Mouse (Mus musculus): ENCODE data around the gene Glis3. TPM values are rescaled to one million over a fixed set of nuclear protein-coding genes. Genes with fewer than 3 reads are reported as not detected.

Glis3 gene
- total and polyA plus RNA-seq, 2 experiments from 2014 or later = 1.8 to 16.2 TPM

DNA sequence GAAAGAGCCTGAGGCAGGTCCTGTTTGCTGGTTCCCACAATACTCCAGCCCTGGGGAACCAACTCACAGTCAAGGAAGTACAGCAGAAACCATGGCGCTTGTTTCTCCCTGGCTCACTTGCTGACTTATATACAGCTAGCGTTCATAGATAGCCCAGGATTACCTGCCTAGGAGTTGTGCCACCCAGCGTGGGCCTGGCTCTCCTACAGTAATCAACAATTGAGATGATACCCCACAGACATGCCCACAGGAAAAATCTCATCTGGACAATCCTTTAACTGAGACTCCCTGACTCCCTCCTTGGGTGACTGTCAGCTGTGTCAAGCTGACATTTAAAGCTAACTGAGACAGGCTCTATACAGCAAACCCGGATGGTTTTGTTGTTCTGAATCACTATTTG lies 405.9 kb downstream of the Glis3 start:
- Histone ChIP-seq H3K9me3 (ENCODE audit: low read length) (no peaks in the 10 kb centered on the region), H3K9ac (replicated peaks; ENCODE audit: low read length) (no peak overlapping the region), H3K27ac (no peak overlapping the region), H3K4me2 (ENCODE audit: low read depth, low read length) (no peak overlapping the region), H3K4me1 (ENCODE audit: insufficient read depth, low read length) (no peaks in the 10 kb centered on the region), H3K27me3 (ENCODE audit: insufficient read depth, low read length) (no peaks in the 10 kb centered on the region), H3K36me3 (ENCODE audit: insufficient read depth, low read length) (no peaks in the 10 kb centered on the region), H3K4me3 (ENCODE audit: low read length) (no peak overlapping the region)
- ATAC-seq = no peak
- TF ChIP-seq CTCF (IDR thresholded peaks at IDR 0.05; ENCODE audit: low read depth) = no peak
- no peak for DNase-seq (ENCODE audit: low spot score)
- 88% methylated on average over 4 of the region's 4 CpGs for WGBS

DNA sequence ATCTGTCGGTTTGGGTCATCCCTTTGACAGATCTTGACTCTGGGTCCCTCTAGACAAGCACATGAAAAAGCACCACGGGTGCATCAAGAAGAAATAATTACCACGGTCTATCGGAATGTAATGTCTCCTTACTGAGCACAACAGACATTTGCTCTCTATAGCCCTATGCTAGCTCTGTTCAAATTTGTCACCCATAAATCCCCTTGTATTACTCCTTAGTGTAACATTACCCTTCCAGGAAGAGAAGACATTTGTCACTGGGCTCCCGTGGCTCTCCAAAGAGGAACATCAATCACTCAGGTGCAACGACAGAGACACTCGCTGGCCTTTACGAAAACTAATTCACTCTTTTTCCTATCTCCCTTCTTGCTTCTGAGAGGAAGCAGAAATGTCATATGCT lies 413.0 kb downstream of the Glis3 start:
- Histone ChIP-seq H3K27ac (no peak overlapping the region), H3K9ac (replicated peaks; ENCODE audit: low read length) (no peak overlapping the region), H3K4me1 (ENCODE audit: insufficient read depth, low read length) (no peaks in the 10 kb centered on the region), H3K9me3 (ENCODE audit: low read length) (no peaks in the 10 kb centered on the region), H3K36me3 (ENCODE audit: insufficient read depth, low read length) (no peaks in the 10 kb centered on the region), H3K4me2 (ENCODE audit: low read depth, low read length) (no peak overlapping the region), H3K4me3 (ENCODE audit: low read length) (no peak overlapping the region), H3K27me3 (ENCODE audit: insufficient read depth, low read length) (no peaks in the 10 kb centered on the region)
- ATAC-seq (no peak), DNase-seq (ENCODE audit: low spot score) (no peak)
- no peak for TF ChIP-seq CTCF (IDR thresholded peaks at IDR 0.05; ENCODE audit: low read depth)
- 62% methylated on average over 8 of the region's 8 CpGs for WGBS

DNA sequence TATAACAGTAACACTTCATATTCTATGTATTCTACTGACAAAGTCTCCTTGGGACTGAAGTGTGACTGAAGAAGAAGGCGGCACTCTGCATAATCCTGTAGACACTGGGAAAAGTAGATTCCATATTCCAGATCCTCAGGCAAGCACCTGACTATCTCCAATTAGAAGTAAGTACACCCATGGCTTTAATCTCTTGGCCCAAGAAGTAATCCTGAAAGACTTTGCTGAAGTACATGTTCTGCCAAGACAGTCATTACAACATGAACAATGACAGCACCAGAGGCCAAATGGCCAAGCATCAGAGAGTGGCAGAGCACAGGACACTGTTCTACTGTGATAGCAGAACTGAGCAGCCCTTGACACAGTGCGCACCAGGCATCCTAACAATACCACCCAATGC lies 414.1 kb downstream of the Glis3 start:
- Histone ChIP-seq H3K4me2 (ENCODE audit: low read depth, low read length) (no peak overlapping the region), H3K4me3 (ENCODE audit: low read length) (no peak overlapping the region), H3K9me3 (ENCODE audit: low read length) (no peaks in the 10 kb centered on the region), H3K36me3 (ENCODE audit: insufficient read depth, low read length) (no peaks in the 10 kb centered on the region), H3K9ac (replicated peaks; ENCODE audit: low read length) (no peak overlapping the region), H3K4me1 (ENCODE audit: insufficient read depth, low read length) (no peaks in the 10 kb centered on the region), H3K27me3 (ENCODE audit: insufficient read depth, low read length) (no peaks in the 10 kb centered on the region), H3K27ac (no peak overlapping the region)
- DNase-seq (ENCODE audit: low spot score) = no peak
- ATAC-seq = no peak
- TF ChIP-seq CTCF (IDR thresholded peaks at IDR 0.05; ENCODE audit: low read depth) = no peak
- WGBS = 93% methylated on average over 2 of the region's 2 CpGs

DNA sequence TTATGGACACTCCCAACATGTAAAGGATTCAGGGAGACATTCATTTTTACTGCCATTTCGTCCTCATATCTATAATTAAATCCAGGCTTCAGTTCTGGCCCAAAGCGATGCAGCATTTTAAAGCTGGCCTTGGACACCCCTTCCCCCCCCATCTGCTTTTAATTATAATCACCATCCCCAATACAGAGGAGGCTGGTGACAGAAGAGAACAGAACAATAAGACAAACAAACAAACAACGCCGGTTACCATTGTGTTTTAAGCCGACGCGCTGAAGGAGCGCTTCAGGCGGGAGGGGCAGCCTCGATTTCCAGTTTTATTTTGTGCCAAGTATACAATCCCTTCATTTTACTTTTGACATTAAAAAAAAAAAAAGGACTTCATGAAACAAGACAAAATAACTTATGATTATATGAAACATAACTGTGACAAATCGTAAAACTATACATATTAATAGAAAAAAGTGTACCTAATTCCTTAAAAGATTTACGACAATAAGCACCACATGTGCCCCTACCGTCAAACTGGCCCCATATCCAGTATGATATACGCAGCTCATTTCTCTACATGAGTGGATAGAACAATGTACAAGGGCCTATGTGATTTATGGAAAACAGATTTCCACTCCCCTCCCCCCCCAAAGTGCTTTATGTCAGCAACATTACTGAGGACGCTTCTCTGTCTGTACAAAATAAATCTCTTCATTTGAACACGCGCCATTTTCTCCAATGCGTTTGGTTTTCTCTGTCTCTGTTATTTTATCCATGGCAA lies 420.8 kb downstream of the Glis3 start:
- Histone ChIP-seq H3K27ac (no peak overlapping the region), H3K9ac (replicated peaks; ENCODE audit: low read length) (no peak overlapping the region), H3K27me3 (ENCODE audit: insufficient read depth, low read length) (no peaks in the 10 kb centered on the region), H3K4me2 (ENCODE audit: low read depth, low read length) (no peak overlapping the region), H3K9me3 (ENCODE audit: low read length) (no peaks in the 10 kb centered on the region), H3K4me3 (ENCODE audit: low read length) (no peak overlapping the region), H3K4me1 (ENCODE audit: insufficient read depth, low read length) (no peaks in the 10 kb centered on the region), H3K36me3 (ENCODE audit: insufficient read depth, low read length) (no peaks in the 10 kb centered on the region)
- WGBS = 80% methylated on average over 18 of the region's 18 CpGs
- DNase-seq (ENCODE audit: low spot score) = no peak
- no peak for TF ChIP-seq CTCF (IDR thresholded peaks at IDR 0.05; ENCODE audit: low read depth)
- ATAC-seq = no peak

DNA sequence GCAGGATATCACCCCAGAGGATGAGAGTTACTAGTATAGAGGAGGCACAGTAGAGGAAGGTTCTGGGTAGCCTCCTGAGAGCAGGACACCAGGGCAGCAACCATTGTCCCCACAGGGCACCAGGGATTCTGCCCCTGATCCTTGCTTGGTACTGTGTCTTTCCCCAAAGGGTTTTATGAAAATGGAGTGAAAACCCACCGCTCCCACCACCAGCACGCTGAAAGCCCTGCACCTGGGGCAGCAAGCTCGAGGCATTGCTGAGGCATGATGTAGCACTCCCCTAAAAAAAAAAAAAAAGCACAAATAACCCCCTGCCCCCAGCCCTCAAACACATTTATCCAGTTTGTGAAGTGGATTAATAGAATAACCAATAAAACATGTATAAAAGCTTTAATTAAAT lies 421.4 kb downstream of the Glis3 start:
- Histone ChIP-seq H3K4me1 (ENCODE audit: insufficient read depth, low read length) (no peaks in the 10 kb centered on the region), H3K4me3 (ENCODE audit: low read length) (no peak overlapping the region), H3K4me2 (ENCODE audit: low read depth, low read length) (no peak overlapping the region), H3K27ac (no peak overlapping the region), H3K9me3 (ENCODE audit: low read length) (no peaks in the 10 kb centered on the region), H3K9ac (replicated peaks; ENCODE audit: low read length) (no peak overlapping the region), H3K27me3 (ENCODE audit: insufficient read depth, low read length) (no peaks in the 10 kb centered on the region), H3K36me3 (ENCODE audit: insufficient read depth, low read length) (no peaks in the 10 kb centered on the region)
- no peak for DNase-seq (ENCODE audit: low spot score)
- no peak for TF ChIP-seq CTCF (IDR thresholded peaks at IDR 0.05; ENCODE audit: low read depth)
- 68% methylated on average over 3 of the region's 3 CpGs for WGBS
- ATAC-seq = no peak

DNA sequence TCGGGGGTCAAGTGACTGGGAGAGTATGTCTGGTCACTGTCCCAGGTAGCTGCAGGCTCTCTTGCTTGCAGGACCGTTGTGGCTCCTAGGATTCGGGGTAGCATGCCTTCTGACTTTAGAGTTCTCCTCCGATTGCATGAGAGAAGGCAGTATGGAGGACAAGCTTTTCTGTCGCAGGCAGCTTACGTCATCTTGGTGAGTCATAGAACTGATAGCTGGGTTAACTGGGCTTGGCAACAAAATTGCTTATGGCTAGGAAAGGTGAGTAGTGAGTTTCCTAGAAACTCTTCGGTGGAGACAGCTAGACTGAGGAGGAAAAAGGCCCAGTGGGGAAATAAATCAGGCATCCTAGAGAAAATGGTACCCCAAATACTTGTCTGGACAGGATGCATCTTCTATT lies 432.5 kb downstream of the Glis3 start:
- no peaks in the 10 kb centered on the region for H3K9me3 ChIP-seq (ENCODE audit: low read length)
- H3K9ac ChIP-seq (replicated peaks; ENCODE audit: low read length) = no peak overlapping the region
- DNase-seq (ENCODE audit: low spot score) (no peak), ATAC-seq (no peak)
- H3K4me1 ChIP-seq (ENCODE audit: insufficient read depth, low read length) = no peaks in the 10 kb centered on the region
- no peak overlapping the region for H3K4me3 ChIP-seq (ENCODE audit: low read length)
- no peak overlapping the region for H3K4me2 ChIP-seq (ENCODE audit: low read depth, low read length)
- H3K36me3 ChIP-seq (ENCODE audit: insufficient read depth, low read length) = no peaks in the 10 kb centered on the region
- WGBS = 92% methylated on average over 7 of the region's 7 CpGs
- H3K27ac ChIP-seq = no peak overlapping the region
- no peak for TF ChIP-seq CTCF (IDR thresholded peaks at IDR 0.05; ENCODE audit: low read depth)
- no peaks in the 10 kb centered on the region for H3K27me3 ChIP-seq (ENCODE audit: insufficient read depth, low read length)

DNA sequence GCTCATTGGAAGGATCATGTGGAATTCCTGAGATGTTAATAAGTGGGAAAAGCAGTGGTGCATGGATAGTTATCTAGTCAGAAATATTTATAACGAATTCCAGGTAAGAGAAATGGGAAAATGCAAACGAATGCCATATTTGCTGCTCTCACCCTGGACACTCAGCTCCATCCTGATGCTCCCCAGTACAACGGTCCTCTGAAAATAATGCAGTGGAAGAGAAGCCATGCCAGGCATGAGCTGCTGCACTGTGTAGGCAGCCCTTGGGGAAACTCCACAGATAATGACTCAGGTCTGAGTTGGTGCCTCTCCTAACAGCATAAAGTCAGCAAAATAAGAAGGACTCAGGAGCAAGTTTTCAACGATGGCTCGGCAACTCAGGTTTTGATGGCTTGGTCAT lies 433.7 kb downstream of the Glis3 start:
- DNase-seq (ENCODE audit: low spot score) (no peak), ATAC-seq (no peak)
- H3K4me2 ChIP-seq (ENCODE audit: low read depth, low read length) = no peak overlapping the region
- H3K36me3 ChIP-seq (ENCODE audit: insufficient read depth, low read length) = no peaks in the 10 kb centered on the region
- no peak overlapping the region for H3K4me3 ChIP-seq (ENCODE audit: low read length)
- H3K27me3 ChIP-seq (ENCODE audit: insufficient read depth, low read length) = no peaks in the 10 kb centered on the region
- no peak overlapping the region for H3K9ac ChIP-seq (replicated peaks; ENCODE audit: low read length)
- H3K4me1 ChIP-seq (ENCODE audit: insufficient read depth, low read length) = no peaks in the 10 kb centered on the region
- no peak overlapping the region for H3K27ac ChIP-seq
- no peaks in the 10 kb centered on the region for H3K9me3 ChIP-seq (ENCODE audit: low read length)
- WGBS = 88% methylated on average over 5 of the region's 5 CpGs
- no peak for TF ChIP-seq CTCF (IDR thresholded peaks at IDR 0.05; ENCODE audit: low read depth)

Data from hindbrain, postnatal 0 days (tissue).